Mouse (Mus musculus) forebrain, embryonic 14.5 days (tissue): ENCODE results near the gene Dhx9. TPM values are rescaled to one million over a fixed set of nuclear protein-coding genes. Genes with fewer than 3 reads are reported as not detected.
"Not testable (repeated sequence)": the region's sequence is repeated elsewhere in the genome, so short reads cannot be mapped to it uniquely, and the experiment has no call there.

ENCODE experiments used
- ATAC-seq: fragments of 200-750 bp; cut with Nextera tagmentation; 2 replicates; pipeline ENCODE4 v1.8.0; 2017; ENCODE audit warnings: mild to moderate bottlenecking, moderate library complexity
- DNase-seq: peaks from one replicate; pipeline ENCODE4 v3.0.0-alpha.2; 2015; ENCODE audit warnings: low spot score
- H3K27ac ChIP-seq: fragments of 300-500 bp; sonication (generic); 2 replicates; pipeline ENCODE4 v1.5.1; 2014; ENCODE audit warnings: low read depth, mild to moderate bottlenecking, control low read depth, low read length, moderate library complexity
- H3K27me3 ChIP-seq: fragments of 300-500 bp; sonication (generic); replicated peaks from 2 replicates; pipeline ENCODE4 v1.6.1; 2014; ENCODE audit warnings: low read length, control low read depth, mixed read lengths; ENCODE audit not compliant: control insufficient read depth, insufficient read depth
- H3K36me3 ChIP-seq: fragments of 300-500 bp; sonication (generic); 2 replicates; pipeline ENCODE4 v1.6.1; 2014; ENCODE audit warnings: low read length, control low read depth; ENCODE audit not compliant: control insufficient read depth, insufficient read depth
- H3K4me1 ChIP-seq: fragments of 300-500 bp; sonication (generic); 2 replicates; pipeline ENCODE4 v1.6.1; 2014; ENCODE audit warnings: antibody characterized with exemption, low read length, control low read depth; ENCODE audit not compliant: control insufficient read depth, insufficient read depth
- H3K4me2 ChIP-seq: fragments of 300-500 bp; sonication (generic); 2 replicates; pipeline ENCODE4 v1.6.1; 2014; ENCODE audit warnings: mild to moderate bottlenecking, control low read depth, low read length
- H3K4me3 ChIP-seq: fragments of 300-500 bp; sonication (generic); 2 replicates; pipeline ENCODE4 v1.5.1; 2014; ENCODE audit warnings: low read depth, low read length, control low read depth
- H3K9ac ChIP-seq: fragments of 300-500 bp; sonication (generic); 2 replicates; pipeline ENCODE4 v1.6.1; 2014; ENCODE audit warnings: mild to moderate bottlenecking, low read length, control low read depth, moderate library complexity
- H3K9me3 ChIP-seq: fragments of 300-500 bp; sonication (generic); replicated peaks from 2 replicates; pipeline ENCODE4 v1.6.1; 2016; ENCODE audit warnings: low read length, control low read depth, mixed read lengths; ENCODE audit not compliant: control insufficient read depth
- WGBS: fragments of 180-500 bp; shearing (Covaris S2); extraction: QIAGEN DNeasy Blood & Tissue Kit; methylation state at CpG from one replicate; pipeline ENCODE4 v1.1.7; 2014; 5-methylcytosine and 5-hydroxymethylcytosine counted together
- polyA plus RNA-seq: library from polyadenylated mRNA; unstranded; fragments of >200 nt; fragmentation: Nextera tagmentation; extraction: Ambion mirVana; gene quantifications from 2 replicates; pipeline ENCODE4 v1.2.1, GENCODE M21; 2014

Gene Dhx9
- polyA plus RNA-seq, 1 experiment from 2014 or later: 32.9 TPM

- 91% methylated on average over 11 of the region's 11 CpGs for WGBS
- not testable (repeated sequence) for ATAC-seq, H3K4me2 ChIP-seq, H3K27me3 ChIP-seq, H3K9me3 ChIP-seq, H3K36me3 ChIP-seq, H3K4me3 ChIP-seq, DNase-seq, H3K4me1 ChIP-seq, H3K9ac ChIP-seq, H3K27ac ChIP-seq
Observed at GRCm38 (mm10) chr1:153407641-153408040, 79.8 kb downstream of the Dhx9 start.

Other genes starting within 250 kb of the Dhx9 start
- 17.2 and 17.7 TPM in 2 replicates for gene Lamc1, start 154.9 kb downstream of the Dhx9 start, polyA plus RNA-seq
- gene Shcbp1l, start 62.5 kb downstream of the Dhx9 start, polyA plus RNA-seq: 0.15 and 0.23 TPM in 2 replicates
- 9.8 and 10.1 TPM in 2 replicates for gene Npl, start 62.4 kb upstream of the Dhx9 start, polyA plus RNA-seq
- gene Rgs8, start 165.4 kb upstream of the Dhx9 start, polyA plus RNA-seq: 14.6 and 15.0 TPM in 2 replicates